Mouse (Mus musculus): ENCODE data around the gene Rab20.
A peak's percentile ranks its signal among the peaks of the same experiment; 100 is the strongest.

Gene Rab20

DNA sequence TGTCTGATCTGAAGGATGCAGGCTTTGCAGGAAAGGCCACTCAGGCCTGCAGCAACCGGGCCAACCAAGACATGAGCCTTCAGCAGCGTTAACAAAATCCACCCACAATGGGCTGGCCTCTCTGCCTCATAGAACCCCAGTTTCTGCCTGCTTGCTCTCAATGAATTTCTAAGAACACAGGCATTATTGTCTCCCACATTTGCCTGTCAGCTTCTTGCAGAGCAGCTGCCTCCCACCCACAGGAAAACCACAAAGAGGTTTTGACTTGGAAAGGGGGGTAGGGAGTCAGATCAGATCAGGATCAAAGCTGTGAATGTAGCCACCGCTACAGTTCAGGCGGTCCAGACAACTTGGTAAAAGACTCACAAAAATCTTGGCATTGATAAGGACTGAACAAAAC lies 25.5 kb downstream of the Rab20 start:
- no peak for DNase-seq (ENCODE audit: low spot score)

- DNase-seq (ENCODE audit: low spot score): no peak
Measured at GRCm38 (mm10) chr8:11452559-11452958, 26.0 kb downstream of the Rab20 start.

DNA sequence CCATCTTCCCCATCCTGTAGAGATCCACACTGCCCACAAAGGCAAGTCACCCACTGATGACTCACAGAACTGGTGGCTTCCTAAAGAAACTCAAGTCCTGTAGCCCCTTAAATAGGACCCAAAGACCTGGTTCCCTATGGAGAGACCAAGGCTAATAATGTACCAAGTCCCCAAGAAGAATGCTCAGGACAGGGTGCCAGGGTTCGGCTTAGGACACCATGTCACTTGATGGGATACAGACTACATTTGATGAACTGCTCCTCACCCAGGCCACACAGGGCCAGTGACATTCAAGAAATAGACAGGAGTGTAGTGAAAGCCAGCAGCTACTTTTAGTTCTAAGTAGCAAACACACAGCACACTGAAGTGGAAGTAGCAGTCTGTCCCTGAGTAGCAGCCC lies 26.4 kb downstream of the Rab20 start:
- no peak for DNase-seq (ENCODE audit: low spot score)

DNA sequence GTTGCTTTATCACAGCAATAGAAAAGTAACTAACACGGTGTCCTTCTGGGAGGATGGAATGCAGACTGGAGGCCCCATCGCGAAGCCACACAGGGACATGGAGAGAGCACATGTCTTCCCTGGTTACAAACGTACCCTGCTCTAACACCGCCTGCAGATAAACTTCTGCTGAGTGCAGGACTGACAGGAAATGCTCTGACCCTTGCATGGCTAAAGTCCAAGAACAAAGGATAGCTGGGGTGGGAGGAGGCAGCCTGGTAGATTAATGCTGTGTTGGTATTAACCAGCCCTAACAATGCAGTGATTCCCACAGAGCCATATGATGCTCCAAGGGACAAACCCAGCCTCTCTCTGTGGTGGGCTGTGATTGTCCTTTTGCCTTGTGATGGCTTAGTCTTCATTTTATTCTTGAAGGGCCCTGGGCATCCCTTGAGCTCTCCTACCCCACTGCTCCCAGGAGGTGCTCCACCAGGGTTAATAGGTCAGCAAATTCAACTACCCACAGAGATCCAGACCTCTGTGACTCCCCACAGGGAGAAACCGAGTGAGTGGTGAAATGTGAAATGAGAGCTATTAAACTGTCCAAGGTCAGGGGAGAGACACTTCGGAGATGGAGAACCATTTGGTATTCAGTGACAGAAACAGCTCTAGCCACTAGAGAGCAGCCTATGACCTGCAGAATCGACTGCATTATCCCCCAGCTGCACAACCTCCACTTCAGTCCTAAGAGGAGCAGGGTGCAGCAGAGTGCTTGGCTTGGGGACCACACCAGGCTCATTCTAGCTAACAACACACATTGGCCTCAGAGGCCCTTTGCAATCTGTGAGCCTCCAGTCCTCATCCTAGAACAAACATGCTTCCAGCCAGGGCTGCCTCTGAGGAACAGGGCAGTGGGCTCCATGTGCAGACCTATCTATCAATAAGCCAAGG lies 28.1 kb downstream of the Rab20 start:
- DNase-seq (ENCODE audit: low spot score): no peak

DNA sequence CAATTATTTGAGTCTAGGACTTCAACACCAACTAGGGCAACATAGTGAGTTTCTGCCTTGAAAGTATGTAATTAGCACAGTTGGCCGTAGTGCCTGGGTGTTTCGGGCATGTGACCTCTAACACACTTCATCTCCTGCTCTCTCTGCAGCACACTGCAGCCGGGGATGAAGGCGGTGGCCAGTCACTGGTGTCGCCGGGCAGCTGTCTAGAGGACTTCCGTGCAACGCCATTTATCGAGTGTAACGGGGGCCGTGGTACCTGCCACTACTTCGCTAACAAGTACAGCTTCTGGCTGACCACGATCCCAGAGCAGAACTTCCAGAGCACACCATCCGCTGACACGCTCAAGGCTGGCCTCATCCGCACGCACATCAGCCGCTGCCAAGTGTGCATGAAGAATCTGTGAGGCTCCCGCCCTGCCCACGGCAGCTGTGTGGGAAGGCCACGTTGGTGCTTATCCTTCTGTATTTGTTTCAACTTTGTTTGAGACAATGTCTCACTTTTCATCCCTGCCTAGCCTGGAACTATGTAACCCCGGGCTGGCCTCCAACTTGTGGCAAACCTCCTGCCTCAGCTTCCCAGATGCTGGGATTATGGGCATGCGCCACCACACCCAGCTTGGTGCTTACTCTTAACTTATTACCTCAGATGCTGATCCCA lies 30.5 kb downstream of the Rab20 start:
- DNase-seq (ENCODE audit: low spot score): no peak

DNA sequence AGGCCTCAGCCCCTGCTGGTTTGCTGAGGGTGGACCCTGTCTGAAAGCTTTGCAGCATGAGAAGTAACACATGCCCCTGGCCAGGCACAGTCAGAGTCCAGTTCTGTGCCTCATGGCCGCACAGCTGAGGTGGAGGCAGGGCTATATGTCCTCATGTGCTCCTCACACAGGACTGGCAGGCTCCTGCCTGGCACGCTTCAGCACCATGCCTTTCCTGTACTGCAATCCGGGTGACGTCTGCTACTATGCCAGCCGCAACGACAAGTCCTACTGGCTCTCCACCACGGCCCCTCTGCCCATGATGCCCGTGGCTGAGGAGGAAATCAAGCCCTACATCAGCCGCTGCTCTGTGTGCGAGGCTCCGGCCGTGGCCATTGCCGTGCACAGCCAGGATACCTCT lies 32.7 kb downstream of the Rab20 start:
- no peak for DNase-seq (ENCODE audit: low spot score)

- DNase-seq (ENCODE audit: low spot score): no peak
Measured at GRCm38 (mm10) chr8:11444216-11444615, 34.3 kb downstream of the Rab20 start.

GRCm38 (mm10) chr8:11443611-11444010 lies 34.9 kb downstream of the Rab20 start:
- no peak for DNase-seq (ENCODE audit: low spot score)

DNA sequence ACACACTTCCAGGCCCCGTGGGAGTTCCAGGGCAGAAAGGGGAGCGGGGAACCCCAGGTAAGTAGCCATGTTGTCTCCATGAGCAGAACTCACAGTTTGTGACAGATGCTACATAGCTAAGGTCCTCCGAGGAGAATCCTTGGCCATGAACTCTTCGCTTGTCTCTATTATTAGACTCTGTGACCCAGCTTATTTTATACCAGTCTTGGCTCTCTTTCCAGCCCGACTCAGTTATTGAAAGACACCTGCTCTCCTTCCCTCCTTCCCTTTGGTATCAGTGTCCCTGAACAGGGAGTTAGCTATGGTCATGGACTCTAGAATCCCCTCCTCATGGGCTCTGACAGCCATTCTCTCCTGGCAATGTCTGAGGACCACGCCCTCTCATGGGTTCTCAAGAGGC lies 37.2 kb downstream of the Rab20 start:
- DNase-seq (ENCODE audit: low spot score): no peak

DNA sequence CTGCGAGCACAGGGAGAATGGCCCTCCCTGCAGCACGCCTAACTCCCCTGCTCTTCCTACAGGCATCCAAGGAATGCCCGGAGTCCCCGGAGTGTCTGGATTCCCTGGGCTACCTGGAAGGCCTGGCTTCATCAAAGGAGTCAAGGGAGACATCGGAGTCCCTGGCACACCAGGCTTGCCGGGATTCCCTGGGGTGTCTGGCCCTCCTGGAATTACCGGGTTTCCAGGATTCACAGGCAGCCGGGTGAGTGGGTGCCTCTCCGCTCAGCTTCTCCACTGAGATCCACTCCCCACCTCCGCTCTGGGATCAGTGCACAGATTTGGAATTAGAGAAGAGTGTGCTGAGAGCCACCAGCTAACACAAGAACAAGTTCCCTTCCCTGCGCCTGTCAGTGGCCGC lies 40.6 kb downstream of the Rab20 start:
- DNase-seq (ENCODE audit: low spot score): no peak

GRCm38 (mm10) chr8:11430688-11431087 lies 47.8 kb downstream of the Rab20 start:
- DNase-seq (ENCODE audit: low spot score): no peak

- no peak for DNase-seq (ENCODE audit: low spot score)
Measured at GRCm38 (mm10) chr8:11423091-11423490, 55.4 kb downstream of the Rab20 start.

GRCm38 (mm10) chr8:11421968-11422367 lies 56.5 kb downstream of the Rab20 start:
- DNase-seq (ENCODE audit: low spot score): no peak

DNA sequence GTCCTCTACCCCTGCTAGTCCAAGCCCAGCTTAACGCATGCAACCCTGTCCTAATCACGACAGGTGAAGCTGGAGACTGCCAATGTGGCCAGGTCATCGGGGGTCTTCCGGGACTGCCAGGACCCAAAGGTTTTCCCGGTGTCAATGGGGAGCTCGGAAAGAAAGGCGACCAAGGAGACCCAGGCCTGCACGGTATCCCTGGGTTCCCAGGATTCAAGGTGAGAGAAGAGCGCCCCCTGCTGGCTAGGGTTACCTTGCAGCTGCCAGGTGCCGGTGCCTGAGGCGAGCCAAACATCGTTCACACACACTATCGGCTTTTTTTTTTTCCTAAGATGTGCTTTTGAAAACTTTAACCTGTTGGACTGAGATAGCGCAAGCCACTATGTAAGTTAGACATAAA lies 57.4 kb downstream of the Rab20 start:
- DNase-seq (ENCODE audit: low spot score): no peak

GRCm38 (mm10) chr8:11419645-11420044 lies 58.9 kb downstream of the Rab20 start:
- no peak for DNase-seq (ENCODE audit: low spot score)

- peak; percentile 58 for DNase-seq (ENCODE audit: low spot score)
Measured at GRCm38 (mm10) chr8:11419232-11419631, 59.3 kb downstream of the Rab20 start.

DNA sequence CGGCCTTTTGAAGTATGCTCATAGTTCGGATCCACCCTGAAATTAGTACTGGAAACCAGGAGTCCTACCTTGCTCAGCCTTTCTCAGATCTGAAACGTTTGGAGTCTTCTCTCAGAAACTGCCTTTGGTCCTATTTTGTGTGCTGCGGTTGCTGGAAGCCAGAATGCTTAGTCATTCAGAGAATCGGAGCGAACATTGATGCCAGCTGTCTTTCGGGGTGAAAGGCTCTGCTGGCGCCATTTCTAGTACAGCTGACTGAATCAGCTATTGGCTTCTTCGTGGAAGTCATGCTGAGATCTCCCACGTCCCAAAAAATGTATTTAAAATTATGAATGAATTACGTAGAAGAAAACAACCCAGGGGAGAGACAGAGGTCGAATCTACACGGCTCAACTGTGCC lies 60.7 kb downstream of the Rab20 start:
- DNase-seq (ENCODE audit: low spot score): no peak

GRCm38 (mm10) chr8:11415089-11415488 lies 63.4 kb downstream of the Rab20 start:
- no peak for DNase-seq (ENCODE audit: low spot score)

- DNase-seq (ENCODE audit: low spot score): no peak
Measured at GRCm38 (mm10) chr8:11414304-11414703, 64.2 kb downstream of the Rab20 start.

DNA sequence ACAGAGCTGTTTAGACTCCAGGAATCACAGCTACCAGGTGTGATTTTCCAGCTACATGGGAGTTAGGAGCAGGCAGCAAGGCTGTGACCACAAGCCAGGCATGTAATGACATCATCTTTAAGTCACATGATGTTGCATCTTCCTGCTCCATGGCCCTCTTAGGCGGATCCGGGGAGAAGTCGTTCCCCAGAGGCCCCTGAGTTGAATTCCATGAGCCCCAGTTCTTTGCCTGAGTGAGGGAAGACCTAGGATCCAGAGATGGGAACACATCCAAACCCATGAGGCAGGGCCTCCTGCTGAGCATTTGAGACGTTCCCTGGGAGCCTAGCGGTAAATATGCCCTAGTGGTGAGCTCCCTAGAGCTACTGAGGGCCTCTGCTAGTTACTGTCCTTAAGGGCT lies 66.1 kb downstream of the Rab20 start:
- no peak for DNase-seq (ENCODE audit: low spot score)

DNA sequence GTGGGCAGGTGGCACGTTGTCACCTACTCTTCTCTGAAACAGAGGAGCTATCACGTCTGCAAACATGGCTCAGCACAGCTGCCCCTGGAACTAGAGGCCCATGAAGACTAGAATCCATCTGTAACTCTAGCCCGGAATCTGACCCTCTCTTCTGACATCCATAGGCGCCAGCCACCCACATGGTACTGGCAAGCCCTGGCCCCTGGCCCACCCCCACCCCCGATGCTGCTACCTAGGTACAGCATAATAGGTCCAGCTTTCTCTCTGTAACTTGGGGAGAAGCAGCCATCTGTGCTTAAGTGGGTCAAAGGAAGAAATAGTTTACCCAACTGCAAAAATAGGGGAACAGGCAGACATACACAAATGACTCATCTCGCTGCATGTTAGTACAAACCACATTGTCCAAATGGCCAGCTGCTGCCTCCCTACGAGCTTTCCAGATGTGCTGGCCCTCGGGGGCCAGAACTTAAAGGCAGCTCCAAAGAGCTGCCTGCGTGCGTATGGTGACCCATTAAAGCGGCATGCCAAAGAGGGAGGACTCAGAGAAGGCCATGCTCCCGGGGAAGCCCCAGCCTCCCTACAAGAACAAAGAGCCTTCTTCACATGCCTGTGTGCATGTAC lies 66.9 kb downstream of the Rab20 start:
- no peak for DNase-seq (ENCODE audit: low spot score)

- no peak for DNase-seq (ENCODE audit: low spot score)
Measured at GRCm38 (mm10) chr8:11405722-11406481, 72.6 kb downstream of the Rab20 start.

Data from layer of hippocampus, adult 9-10 months (tissue).